Mouse (Mus musculus): Measurements from ENCODE around the gene Btrc. TPM values are rescaled to one million over a fixed set of nuclear protein-coding genes. Genes with fewer than 3 reads are reported as not detected.

Gene Btrc
- polyA plus RNA-seq, 1 experiment from 2014 or later = 29.5 TPM

DNA sequence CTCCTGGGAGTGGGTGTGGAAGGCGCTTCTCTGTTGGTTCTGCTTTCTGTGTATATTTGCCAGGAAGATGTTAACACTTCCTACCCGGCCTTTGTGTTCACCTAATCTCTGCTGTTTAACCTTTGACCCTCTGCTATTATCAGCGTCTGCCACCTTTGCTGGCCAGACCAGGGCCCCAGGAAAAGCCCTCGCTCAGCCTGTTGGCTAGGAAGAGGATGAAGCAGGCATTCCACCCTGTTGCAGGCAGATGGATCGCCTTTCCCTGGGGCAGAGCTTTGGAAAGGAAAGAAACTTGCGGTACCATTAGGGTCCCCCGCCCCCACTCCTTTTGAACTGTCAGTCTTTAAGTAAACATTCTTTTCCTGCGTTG, 212.1 kb downstream of the Btrc start:
- Histone ChIP-seq H3K9me3 (replicated peaks; ENCODE audit: low read length) (no peaks in the 10 kb centered on the region), H3K4me1 (replicated peaks; ENCODE audit: insufficient read depth, low read length) (no peaks in the 10 kb centered on the region; the same call in 1 of the 2 replicates), H3K9ac (ENCODE audit: low read depth, low read length) (no peak overlapping the region), H3K27ac (no peak overlapping the region), H3K4me2 (ENCODE audit: low read length) (no peak overlapping the region), H3K36me3 (ENCODE audit: insufficient read depth, low read length) (peaks cover 27% of the 10 kb centered on the region), H3K27me3 (ENCODE audit: insufficient read depth, low read length) (no peaks in the 10 kb centered on the region), H3K4me3 (replicated peaks; ENCODE audit: low read depth, low read length) (no peak overlapping the region)
- TF ChIP-seq CTCF (IDR thresholded peaks at IDR 0.05; ENCODE audit: low read depth) = no peak
- 34% methylated on average over 8 of the region's 8 CpGs for WGBS
- DNase-seq (ENCODE audit: low spot score) (no peak), ATAC-seq (replicated peaks; ENCODE audit: low FRiP score, low read depth) (no peak)

DNA sequence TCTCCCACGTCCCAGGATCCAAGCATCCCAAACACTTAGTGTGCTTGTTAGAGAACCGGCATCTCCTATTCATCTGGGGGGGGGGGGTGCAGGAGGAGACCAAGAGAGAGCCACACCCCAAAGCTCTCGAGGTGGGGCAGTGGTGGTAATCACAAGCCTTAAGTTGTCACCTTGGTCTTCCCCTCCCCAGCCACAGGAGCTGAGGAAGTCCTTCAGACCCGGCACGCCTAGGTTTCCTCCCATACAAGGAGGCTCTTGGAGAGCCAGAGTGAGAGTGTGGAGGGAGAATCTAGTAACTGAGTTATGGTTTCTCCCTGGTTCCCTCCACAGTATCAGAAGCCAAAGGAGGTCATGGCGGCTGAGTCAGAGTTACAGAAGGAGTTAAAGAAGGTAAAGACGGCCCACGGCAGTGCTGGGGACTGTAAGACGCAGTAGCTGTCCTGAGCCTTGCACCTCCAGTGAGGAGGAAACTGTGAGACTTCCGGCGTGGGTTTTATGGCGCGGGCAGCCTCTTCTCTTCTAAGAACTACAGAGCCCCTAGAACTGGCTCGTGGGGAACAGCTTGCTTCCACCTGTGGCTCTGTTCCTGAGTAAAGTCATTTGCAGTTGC, 213.7 kb downstream of the Btrc start:
- WGBS = 67% methylated on average over 14 of the region's 14 CpGs
- no peak for TF ChIP-seq CTCF (IDR thresholded peaks at IDR 0.05; ENCODE audit: low read depth)
- ATAC-seq (replicated peaks; ENCODE audit: low FRiP score, low read depth) = no peak

DNA sequence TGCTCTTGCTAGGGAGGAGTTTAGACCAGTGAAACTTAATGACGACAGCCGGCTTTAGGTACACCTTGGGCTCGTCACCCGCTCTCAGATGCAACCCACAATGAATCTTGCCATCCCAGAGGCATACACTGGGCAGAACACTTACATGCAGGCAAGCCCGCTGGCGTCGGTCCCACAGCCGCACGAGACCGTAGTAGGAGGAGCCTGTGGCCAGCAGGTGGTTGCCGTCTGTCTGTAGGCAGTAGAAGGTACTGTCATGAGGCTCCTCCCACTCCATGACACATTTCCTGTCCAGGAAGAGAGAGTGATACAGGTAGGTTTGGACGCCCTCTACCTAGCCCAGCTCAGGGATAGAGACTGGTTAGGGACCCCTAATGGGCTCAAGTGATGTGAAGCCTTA, 215.4 kb downstream of the Btrc start:
- no peak for ATAC-seq (replicated peaks; ENCODE audit: low FRiP score, low read depth)
- no peak for DNase-seq (ENCODE audit: low spot score)
- H3K4me1 ChIP-seq (replicated peaks; ENCODE audit: insufficient read depth, low read length) = peaks cover 4% of the 10 kb centered on the region; the same call in 1 of the 2 replicates
- no peak overlapping the region for H3K27ac ChIP-seq
- TF ChIP-seq CTCF (IDR thresholded peaks at IDR 0.05; ENCODE audit: low read depth) = no peak
- H3K36me3 ChIP-seq (ENCODE audit: insufficient read depth, low read length) = peaks cover 27% of the 10 kb centered on the region
- H3K9me3 ChIP-seq (replicated peaks; ENCODE audit: low read length) = no peaks in the 10 kb centered on the region
- H3K4me3 ChIP-seq (replicated peaks; ENCODE audit: low read depth, low read length) = no peak overlapping the region
- no peak overlapping the region for H3K4me2 ChIP-seq (ENCODE audit: low read length)
- no peaks in the 10 kb centered on the region for H3K27me3 ChIP-seq (ENCODE audit: insufficient read depth, low read length)
- no peak overlapping the region for H3K9ac ChIP-seq (ENCODE audit: low read depth, low read length)
- 84% methylated on average over 12 of the region's 12 CpGs for WGBS

More for the DNA sequence above, 213.7 kb downstream of the Btrc start:
- no peak for DNase-seq (ENCODE audit: low spot score)
- no peak overlapping the region for H3K4me3 ChIP-seq (replicated peaks; ENCODE audit: low read depth, low read length)
- H3K36me3 ChIP-seq (ENCODE audit: insufficient read depth, low read length) = peaks cover 27% of the 10 kb centered on the region
- no peaks in the 10 kb centered on the region for H3K9me3 ChIP-seq (replicated peaks; ENCODE audit: low read length)
- H3K27ac ChIP-seq = no peak overlapping the region
- no peaks in the 10 kb centered on the region for H3K27me3 ChIP-seq (ENCODE audit: insufficient read depth, low read length)
- no peak overlapping the region for H3K4me2 ChIP-seq (ENCODE audit: low read length)
- H3K4me1 ChIP-seq (replicated peaks; ENCODE audit: insufficient read depth, low read length) = peaks cover 1% of the 10 kb centered on the region; the same call in 1 of the 2 replicates
- no peak overlapping the region for H3K9ac ChIP-seq (ENCODE audit: low read depth, low read length)

DNA sequence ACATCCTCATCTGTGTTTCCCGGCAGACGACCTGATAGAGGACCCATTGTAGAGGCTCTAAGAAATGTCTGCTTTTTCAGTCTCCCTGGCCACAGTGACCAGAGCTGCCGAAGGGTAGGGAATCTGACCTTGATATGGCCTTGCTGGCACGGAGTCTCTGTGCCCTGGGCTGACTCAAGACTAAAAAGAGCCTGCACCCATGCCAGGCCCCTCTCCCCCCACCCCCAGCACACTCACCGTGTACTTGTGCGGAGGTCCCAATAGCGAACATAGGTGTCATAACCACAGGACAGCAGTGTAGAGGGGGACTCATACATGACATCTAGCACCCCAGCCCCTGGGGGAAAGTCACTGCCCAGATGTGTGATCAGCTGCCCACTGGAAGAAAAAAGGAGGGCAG, 215.9 kb downstream of the Btrc start:
- Histone ChIP-seq H3K4me2 (ENCODE audit: low read length) (no peak overlapping the region), H3K27ac (no peak overlapping the region), H3K9me3 (replicated peaks; ENCODE audit: low read length) (no peaks in the 10 kb centered on the region), H3K4me3 (replicated peaks; ENCODE audit: low read depth, low read length) (no peak overlapping the region), H3K27me3 (ENCODE audit: insufficient read depth, low read length) (no peaks in the 10 kb centered on the region), H3K4me1 (replicated peaks; ENCODE audit: insufficient read depth, low read length) (peaks cover 4% of the 10 kb centered on the region; the same call in 1 of the 2 replicates), H3K9ac (ENCODE audit: low read depth, low read length) (no peak overlapping the region), H3K36me3 (ENCODE audit: insufficient read depth, low read length) (peaks cover 27% of the 10 kb centered on the region)
- no peak for TF ChIP-seq CTCF (IDR thresholded peaks at IDR 0.05; ENCODE audit: low read depth)
- DNase-seq (ENCODE audit: low spot score) (no peak), ATAC-seq (replicated peaks; ENCODE audit: low FRiP score, low read depth) (no peak)
- 93% methylated on average over 7 of the region's 7 CpGs for WGBS

Other genes with a start within 250 kb of the Btrc start
- gene Tlx1, start 213.1 kb upstream of the Btrc start, polyA plus RNA-seq (2015; fragmentation: Nextera tagmentation; extraction: Ambion mirVana) = not detected in 2 replicates
- 0.04 TPM in 1 of 2 replicates, not detected in the other for gene Lbx1, start 127.9 kb upstream of the Btrc start, polyA plus RNA-seq (2015; fragmentation: Nextera tagmentation; extraction: Ambion mirVana)
- 12.5 and 13.7 TPM in 2 replicates for gene Poll, start 196.8 kb downstream of the Btrc start, polyA plus RNA-seq (2015; fragmentation: Nextera tagmentation; extraction: Ambion mirVana)
- 48.6 and 49.2 TPM in 2 replicates for gene Gm17018, start 196.9 kb downstream of the Btrc start, polyA plus RNA-seq (2015; fragmentation: Nextera tagmentation; extraction: Ambion mirVana)